Mouse (Mus musculus) liver, adult 2 months (tissue): ENCODE data around the gene Gsdma3. TPM values are rescaled to one million over a fixed set of nuclear protein-coding genes. Genes with fewer than 3 reads are reported as not detected.

Experiments
- DNase-seq: peaks from one replicate; pipeline ENCODE4 v3.0.0-alpha.2; 2011; ENCODE audit warnings: low read depth, low spot score; ENCODE audit errors: extremely low read depth
- H3K27ac ChIP-seq: fragments of 200-500 bp; replicated peaks from 2 replicates; pipeline ENCODE4 v1.5.1; 2012; ENCODE audit warnings: low read depth, mild to moderate bottlenecking, control low read depth, inconsistent platforms, low read length; ENCODE audit not compliant: insufficient read depth
- H3K27me3 ChIP-seq: fragments of 200-500 bp; 2 replicates; pipeline ENCODE4 v1.6.1; 2012; ENCODE audit warnings: mild to moderate bottlenecking, moderate library complexity, low read length, inconsistent platforms; ENCODE audit not compliant: control insufficient read depth, insufficient read depth
- H3K36me3 ChIP-seq: fragments of 200-500 bp; 2 replicates; pipeline ENCODE4 v1.6.1; 2012; ENCODE audit warnings: low read length, inconsistent platforms; ENCODE audit not compliant: control insufficient read depth, insufficient read depth
- H3K4me1 ChIP-seq: fragments of 200-500 bp; 2 replicates; pipeline ENCODE4 v1.6.1; 2011; ENCODE audit warnings: low read length; ENCODE audit not compliant: control insufficient read depth, insufficient read depth
- H3K4me3 ChIP-seq: fragments of 200-500 bp; 2 replicates; pipeline ENCODE4 v1.5.1; 2011; ENCODE audit warnings: low read depth, mild to moderate bottlenecking, control low read depth, low read length, moderate library complexity; ENCODE audit not compliant: insufficient read depth
- H3K79me2 ChIP-seq: fragments of 200-500 bp; 2 replicates; pipeline ENCODE4 v1.6.1; 2012; ENCODE audit warnings: inconsistent platforms, mild to moderate bottlenecking, low read length, moderate library complexity; ENCODE audit not compliant: control insufficient read depth, insufficient read depth
- H3K9ac ChIP-seq: fragments of 200-500 bp; 2 replicates; pipeline ENCODE4 v1.6.1; 2012; ENCODE audit warnings: low read depth, mild to moderate bottlenecking, control low read depth, inconsistent platforms, low read length
- CTCF ChIP-seq: fragments of 200-500 bp; IDR thresholded peaks from 2 replicates; pipeline ENCODE4 v1.5.1; 2011; ENCODE audit warnings: low read depth, low read length, control low read depth
- POLR2A ChIP-seq: fragments of 200-500 bp; IDR thresholded peaks from 2 replicates; pipeline ENCODE4 v1.6.1; 2011; ENCODE audit warnings: low read length, control low read depth; ENCODE audit not compliant: insufficient read depth; ENCODE audit errors: extremely low read depth
- WGBS: fragments of 180-500 bp; shearing (Covaris S2); methylation state at CpG from one replicate; pipeline ENCODE4 v1.1.7; 2018; 5-methylcytosine and 5-hydroxymethylcytosine counted together
- polyA plus RNA-seq: library from polyadenylated mRNA; depleted of rRNA; stranded (reverse); fragments of >200 nt; gene quantifications from 2 replicates; pipeline ENCODE4 v1.2.3, GENCODE M21; 2012; rRNA removed
- total RNA-seq: library from RNA; depleted of rRNA; stranded (reverse); fragments of >200 nt; gene quantifications from 2 replicates; pipeline ENCODE4 v1.2.3, GENCODE M21; 2014; rRNA removed

The Gsdma3 gene
- total and polyA plus RNA-seq, 2 experiments, result not detected

DNA sequence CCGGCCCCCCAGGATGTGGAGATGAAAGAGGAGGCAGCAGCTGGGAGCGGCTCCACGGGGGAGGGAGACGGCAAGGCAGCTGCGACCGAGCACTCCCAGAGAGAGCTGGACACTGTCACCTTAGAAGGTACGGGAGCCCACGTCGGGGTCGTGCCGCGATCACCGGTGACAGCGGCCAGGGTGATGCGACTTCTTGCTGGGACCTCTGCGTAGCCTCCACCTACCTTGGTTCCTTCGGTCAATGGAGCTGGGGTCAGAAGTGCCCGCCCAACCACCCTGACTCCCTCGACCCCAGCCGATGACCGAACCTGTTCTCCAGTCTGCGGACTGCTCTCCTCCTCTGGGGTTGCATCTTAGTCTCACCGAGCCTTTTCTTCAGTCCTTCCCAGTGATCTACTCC lies 56.7 kb downstream of the Gsdma3 start:
- Histone ChIP-seq H3K79me2 (peaks cover 9% of the 10 kb centered on the region; the same call in 1 of the 2 replicates), H3K36me3 (peaks cover 15% of the 10 kb centered on the region; the same call in 1 of the 2 replicates), H3K27me3 (no peaks in the 10 kb centered on the region), H3K4me1 (peaks cover 5% of the 10 kb centered on the region), H3K27ac (peak overlapping the region; percentile 56), H3K9ac (peak overlapping the region; percentile 82), H3K4me3 (peak overlapping the region; percentile 79)
- under 1% methylated on average over 23 of the region's 23 CpGs for WGBS
- DNase-seq, result no peak
- TF ChIP-seq POLR2A, result no peak
- no peak for TF ChIP-seq CTCF

DNA sequence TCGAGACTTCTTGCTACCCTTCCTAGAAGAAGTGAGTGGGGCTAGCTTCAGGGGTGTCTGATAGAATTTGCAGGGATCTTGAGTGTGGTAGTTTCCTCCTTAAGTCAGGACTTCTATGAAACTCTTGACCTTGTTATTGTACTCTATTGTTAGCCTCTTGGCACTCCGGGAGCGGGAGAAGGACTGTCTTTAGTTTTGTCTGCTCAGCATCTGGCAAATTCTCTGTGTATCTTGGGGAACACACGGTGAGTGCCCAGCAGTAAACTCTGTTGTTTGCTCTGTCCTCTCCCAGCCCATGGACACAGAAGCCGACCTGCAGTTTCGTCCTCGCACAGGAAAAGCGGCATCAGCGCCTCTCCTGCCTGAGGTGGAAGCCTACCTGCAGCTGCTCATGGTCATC lies 59.5 kb downstream of the Gsdma3 start:
- Histone ChIP-seq H3K4me1 (peaks cover 5% of the 10 kb centered on the region), H3K79me2 (peaks cover 9% of the 10 kb centered on the region; the same call in 1 of the 2 replicates), H3K9ac (no peak overlapping the region), H3K36me3 (peaks cover 26% of the 10 kb centered on the region), H3K4me3 (no peak overlapping the region), H3K27ac (no peak overlapping the region), H3K27me3 (no peaks in the 10 kb centered on the region)
- TF ChIP-seq POLR2A (no peak), CTCF (no peak)
- 31% methylated on average over 9 of the region's 9 CpGs for WGBS
- DNase-seq, result peak; percentile 36

DNA sequence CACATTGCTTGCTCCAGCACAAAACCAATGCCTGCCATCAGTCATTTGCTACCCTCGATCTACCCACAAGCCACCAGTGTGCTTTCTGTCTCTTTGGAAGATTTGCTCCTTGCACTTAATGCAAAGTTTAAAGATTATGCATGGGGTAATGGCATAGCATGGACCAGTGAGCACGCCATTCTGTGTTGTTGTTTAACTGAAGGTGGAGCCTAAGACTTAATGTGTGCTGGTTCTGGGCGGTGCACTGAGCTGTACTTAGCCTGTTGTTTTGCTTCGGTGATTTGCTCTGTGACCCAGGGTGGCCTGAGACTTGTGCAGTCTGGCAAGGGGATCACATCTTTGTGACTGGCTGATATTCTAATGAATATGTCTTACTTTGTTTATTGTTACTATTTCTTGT lies 60.8 kb downstream of the Gsdma3 start:
- no peaks in the 10 kb centered on the region for H3K27me3 ChIP-seq
- H3K4me3 ChIP-seq, result no peak overlapping the region
- H3K79me2 ChIP-seq, result peaks cover 9% of the 10 kb centered on the region; the same call in 1 of the 2 replicates
- TF ChIP-seq POLR2A (no peak), CTCF (no peak)
- H3K27ac ChIP-seq, result no peak overlapping the region
- DNase-seq, result no peak
- WGBS, result 86% methylated on average over 4 of the region's 4 CpGs
- peaks cover 5% of the 10 kb centered on the region for H3K4me1 ChIP-seq
- H3K36me3 ChIP-seq, result peaks cover 38% of the 10 kb centered on the region
- H3K9ac ChIP-seq, result no peak overlapping the region

Other genes with a start within 250 kb of the Gsdma3 start
- 3.5 TPM in 1 of 2 replicates, not detected in the other for gene Tcap, start 242.5 kb upstream of the Gsdma3 start, total RNA-seq
- gene Tcap, start 242.5 kb upstream of the Gsdma3 start, polyA plus RNA-seq, result 0.10 and 0.16 TPM in 2 replicates
- 1.7 TPM in 1 of 2 replicates, not detected in the other for gene Pnmt, start 239.9 kb upstream of the Gsdma3 start, total RNA-seq
- not detected in 2 replicates for gene Pnmt, start 239.9 kb upstream of the Gsdma3 start, polyA plus RNA-seq
- 0.37 and 0.87 TPM in 2 replicates for gene Pgap3, start 225.9 kb upstream of the Gsdma3 start, total RNA-seq
- gene Pgap3, start 225.9 kb upstream of the Gsdma3 start, polyA plus RNA-seq, result 3.7 and 5.0 TPM in 2 replicates
- 0.60 and 1.0 TPM in 2 replicates for gene Erbb2, start 213.9 kb upstream of the Gsdma3 start, total RNA-seq
- 0.56 and 0.72 TPM in 2 replicates for gene Erbb2, start 213.9 kb upstream of the Gsdma3 start, polyA plus RNA-seq
- 62.8 and 64.1 TPM in 2 replicates for gene Mien1, start 187.4 kb upstream of the Gsdma3 start, total RNA-seq
- 75.0 and 101 TPM in 2 replicates for gene Mien1, start 187.4 kb upstream of the Gsdma3 start, polyA plus RNA-seq
- gene Grb7, start 180.0 kb upstream of the Gsdma3 start, total RNA-seq, result 58.2 and 84.8 TPM in 2 replicates
- 134 and 136 TPM in 2 replicates for gene Grb7, start 180.0 kb upstream of the Gsdma3 start, polyA plus RNA-seq
- gene Ikzf3, start 80.3 kb upstream of the Gsdma3 start, total RNA-seq, result 0.37 and 0.60 TPM in 2 replicates
- gene Ikzf3, start 80.3 kb upstream of the Gsdma3 start, polyA plus RNA-seq, result 0.82 and 1.1 TPM in 2 replicates
- gene Zpbp2, start 75.3 kb upstream of the Gsdma3 start, total RNA-seq, result 0.28 and 0.94 TPM in 2 replicates
- 0.09 TPM in 1 of 2 replicates, not detected in the other for gene Zpbp2, start 75.3 kb upstream of the Gsdma3 start, polyA plus RNA-seq
- 48.3 and 62.0 TPM in 2 replicates for gene Ormdl3, start 39.0 kb upstream of the Gsdma3 start, total RNA-seq
- 119 and 166 TPM in 2 replicates for gene Ormdl3, start 39.0 kb upstream of the Gsdma3 start, polyA plus RNA-seq
- gene Lrrc3c, start 28.1 kb upstream of the Gsdma3 start, total RNA-seq, result not detected in 2 replicates
- gene Lrrc3c, start 28.1 kb upstream of the Gsdma3 start, polyA plus RNA-seq, result not detected in 2 replicates
- gene Gm12355, start 699 bp upstream of the Gsdma3 start, total RNA-seq, result not detected in 2 replicates
- not detected in 2 replicates for gene Gm12355, start 699 bp upstream of the Gsdma3 start, polyA plus RNA-seq
- gene Gsdma2, start 20.4 kb downstream of the Gsdma3 start, total RNA-seq, result not detected in 2 replicates
- not detected in 2 replicates for gene Gsdma2, start 20.4 kb downstream of the Gsdma3 start, polyA plus RNA-seq
- gene Gsdma, start 38.0 kb downstream of the Gsdma3 start, total RNA-seq, result not detected in 2 replicates
- gene Gsdma, start 38.0 kb downstream of the Gsdma3 start, polyA plus RNA-seq, result not detected in 2 replicates
- 54.6 and 69.7 TPM in 2 replicates for gene Psmd3, start 56.2 kb downstream of the Gsdma3 start, total RNA-seq
- 158 TPM in 2 replicates for gene Psmd3, start 56.2 kb downstream of the Gsdma3 start, polyA plus RNA-seq
- gene Csf3, start 74.9 kb downstream of the Gsdma3 start, total RNA-seq, result not detected in 2 replicates
- 0.07 TPM in 1 of 2 replicates, not detected in the other for gene Csf3, start 74.9 kb downstream of the Gsdma3 start, polyA plus RNA-seq
- gene Med24, start 103.1 kb downstream of the Gsdma3 start, total RNA-seq, result 3.9 and 6.2 TPM in 2 replicates
- 16.2 and 23.2 TPM in 2 replicates for gene Med24, start 103.1 kb downstream of the Gsdma3 start, polyA plus RNA-seq
- 5.5 and 8.9 TPM in 2 replicates for gene Thra, start 114.3 kb downstream of the Gsdma3 start, total RNA-seq
- gene Thra, start 114.3 kb downstream of the Gsdma3 start, polyA plus RNA-seq, result 13.6 and 14.9 TPM in 2 replicates
- gene Nr1d1, start 149.0 kb downstream of the Gsdma3 start, total RNA-seq, result 19.0 and 45.4 TPM in 2 replicates
- 75.4 and 106 TPM in 2 replicates for gene Nr1d1, start 149.0 kb downstream of the Gsdma3 start, polyA plus RNA-seq
- gene Msl1, start 169.2 kb downstream of the Gsdma3 start, total RNA-seq, result 15.5 and 17.7 TPM in 2 replicates
- gene Msl1, start 169.2 kb downstream of the Gsdma3 start, polyA plus RNA-seq, result 17.0 and 17.2 TPM in 2 replicates
- 3.6 and 6.6 TPM in 2 replicates for gene Casc3, start 178.5 kb downstream of the Gsdma3 start, total RNA-seq
- gene Casc3, start 178.5 kb downstream of the Gsdma3 start, polyA plus RNA-seq, result 11.2 and 12.5 TPM in 2 replicates
- gene Rapgefl1, start 210.4 kb downstream of the Gsdma3 start, total RNA-seq, result 0.13 and 0.18 TPM in 2 replicates
- gene Rapgefl1, start 210.4 kb downstream of the Gsdma3 start, polyA plus RNA-seq, result 1.4 and 1.9 TPM in 2 replicates
- gene Wipf2, start 237.3 kb downstream of the Gsdma3 start, total RNA-seq, result 1.5 and 1.9 TPM in 2 replicates
- 3.1 TPM in 2 replicates for gene Wipf2, start 237.3 kb downstream of the Gsdma3 start, polyA plus RNA-seq